Mouse (Mus musculus): ENCODE measurements around the gene Disp3.

The Disp3 gene

GRCm38 (mm10) chr4:148287476-148288054 lies at the start of gene Disp3:
TSS of gene Disp3 (minus strand) at chr4:148287965.
- peak in 1 of 2 experiments; percentile 30 for DNase-seq (ENCODE audit: low spot score in 2 of 2)

GRCm38 (mm10) chr4:148330269-148330668 lies 42.5 kb upstream of the Disp3 start:
- no peak for DNase-seq (ENCODE audit: low spot score in 2 of 2)

- DNase-seq (ENCODE audit: low spot score in 2 of 2): no peak
Observed at GRCm38 (mm10) chr4:148329431-148329830, 41.7 kb upstream of the Disp3 start.

GRCm38 (mm10) chr4:148328237-148328636 lies 40.5 kb upstream of the Disp3 start:
- DNase-seq (ENCODE audit: low spot score in 2 of 2): no peak

- no peak for DNase-seq (ENCODE audit: low spot score in 2 of 2)
Observed at GRCm38 (mm10) chr4:148327266-148327997, 39.7 kb upstream of the Disp3 start.

- no peak for DNase-seq (ENCODE audit: low spot score in 2 of 2)
Observed at GRCm38 (mm10) chr4:148326791-148327190, 39.0 kb upstream of the Disp3 start.

GRCm38 (mm10) chr4:148325951-148326350 lies 38.2 kb upstream of the Disp3 start:
- DNase-seq (ENCODE audit: low spot score in 2 of 2): no peak

- DNase-seq (ENCODE audit: low spot score in 2 of 2): no peak
Observed at GRCm38 (mm10) chr4:148325057-148325456, 37.3 kb upstream of the Disp3 start.

GRCm38 (mm10) chr4:148322152-148322551 lies 34.4 kb upstream of the Disp3 start:
- no peak for DNase-seq (ENCODE audit: low spot score in 2 of 2)

- DNase-seq (ENCODE audit: low spot score in 2 of 2): no peak
Observed at GRCm38 (mm10) chr4:148319366-148319765, 31.6 kb upstream of the Disp3 start.

- no peak for DNase-seq (ENCODE audit: low spot score in 2 of 2)
Observed at GRCm38 (mm10) chr4:148315377-148316175, 27.8 kb upstream of the Disp3 start.

GRCm38 (mm10) chr4:148314396-148314795 lies 26.6 kb upstream of the Disp3 start:
- DNase-seq (ENCODE audit: low spot score in 2 of 2): no peak

- DNase-seq (ENCODE audit: low spot score in 2 of 2): no peak
Observed at GRCm38 (mm10) chr4:148313601-148314000, 25.8 kb upstream of the Disp3 start.

- DNase-seq (ENCODE audit: low spot score in 2 of 2): no peak
Observed at GRCm38 (mm10) chr4:148312296-148313116, 24.7 kb upstream of the Disp3 start.

GRCm38 (mm10) chr4:148310845-148311244 lies 23.1 kb upstream of the Disp3 start:
- no peak for DNase-seq (ENCODE audit: low spot score in 2 of 2)

GRCm38 (mm10) chr4:148310126-148310525 lies 22.4 kb upstream of the Disp3 start:
- no peak for DNase-seq (ENCODE audit: low spot score in 2 of 2)

- DNase-seq (ENCODE audit: low spot score in 2 of 2): peak in 1 of 2 experiments; percentile 66
Observed at GRCm38 (mm10) chr4:148306406-148307083, 18.8 kb upstream of the Disp3 start.

- DNase-seq (ENCODE audit: low spot score in 2 of 2): no peak
Observed at GRCm38 (mm10) chr4:148298720-148299119, 11.0 kb upstream of the Disp3 start.

GRCm38 (mm10) chr4:148297640-148298039 lies 9.9 kb upstream of the Disp3 start:
- no peak for DNase-seq (ENCODE audit: low spot score in 2 of 2)

- DNase-seq (ENCODE audit: low spot score in 2 of 2): no peak
Observed at GRCm38 (mm10) chr4:148293319-148293718, 5.6 kb upstream of the Disp3 start.

- no peak for DNase-seq (ENCODE audit: low spot score in 2 of 2)
Observed at GRCm38 (mm10) chr4:148291849-148292248, 4.1 kb upstream of the Disp3 start.

Measured in cerebellum, postnatal 4 days (tissue).